Mouse (Mus musculus) C2C12 (cell line): Measurements from ENCODE around the gene Slc15a4. TPM values are rescaled to one million over a fixed set of nuclear protein-coding genes. Genes with fewer than 3 reads are reported as not detected.

ENCODE experiments used
- H3K27me3 ChIP-seq: one replicate; pipeline ENCODE4 v1.6.1; 2011; ENCODE audit not compliant: control insufficient read depth, insufficient read depth, insufficient read length
- H3K36me3 ChIP-seq: one replicate; pipeline ENCODE4 v1.6.1; 2011; ENCODE audit not compliant: control insufficient read depth, insufficient read depth
- H3K4me3 ChIP-seq: one replicate; pipeline ENCODE4 v1.5.1; 2011; ENCODE audit warnings: mild to moderate bottlenecking, control low read depth; ENCODE audit not compliant: poor library complexity, insufficient read depth, severe bottlenecking
- H3K79me2 ChIP-seq: one replicate; pipeline ENCODE4 v1.6.1; 2011; ENCODE audit not compliant: control insufficient read depth, insufficient read depth
- H3K79me3 ChIP-seq: one replicate; pipeline ENCODE4 v1.6.1; 2011; ENCODE audit warnings: low read depth, control low read depth
- H3ac ChIP-seq: one replicate; pipeline ENCODE3; 2011; ENCODE audit warnings: low read depth; ENCODE audit not compliant: control insufficient read depth, insufficient read length
- CEBPB ChIP-seq: IDR thresholded peaks from one replicate; pipeline ENCODE4 v1.6.1; 2011; ENCODE audit warnings: low read depth, mild to moderate bottlenecking, control low read depth, moderate library complexity
- CTCF ChIP-seq: IDR thresholded peaks from one replicate; pipeline ENCODE4 v1.5.1; 2011; ENCODE audit not compliant: control insufficient read depth, insufficient read depth, insufficient read length
- FOSL1 ChIP-seq: IDR thresholded peaks from one replicate; pipeline ENCODE4 v1.8.0; 2011; ENCODE audit warnings: mild to moderate bottlenecking, low read length; ENCODE audit not compliant: poor library complexity, insufficient read depth, severe bottlenecking
- MAX ChIP-seq: IDR thresholded peaks from one replicate; pipeline ENCODE4 v1.6.1; 2011; ENCODE audit warnings: mild to moderate bottlenecking, control low read depth
- MYOD1 ChIP-seq: IDR thresholded peaks from one replicate; pipeline ENCODE4 v1.6.1; 2011; ENCODE audit warnings: low read depth; ENCODE audit not compliant: control insufficient read depth, insufficient read length
- MYOG ChIP-seq: IDR thresholded peaks from one replicate; pipeline ENCODE4 v1.6.1; 2011; ENCODE audit not compliant: control insufficient read depth, insufficient read length; ENCODE audit errors: extremely low read depth
- USF1 ChIP-seq: IDR thresholded peaks from one replicate; pipeline ENCODE4 v1.6.1; 2011; ENCODE audit warnings: low read depth, mild to moderate bottlenecking, control low read depth, moderate library complexity
- polyA plus RNA-seq: library from polyadenylated mRNA; unstranded; fragments of >200 nt; fragmentation: generic; extraction: Trizol; gene quantifications from one replicate; pipeline ENCODE4 v1.2.1, GENCODE M21; 2012; ENCODE audit warnings: missing spikeins

Gene Slc15a4
- polyA plus RNA-seq, 1 experiment, result 42.8 TPM

- H3K4me3 ChIP-seq, result no peak overlapping the region
- H3K27me3 ChIP-seq, result no peaks in the 10 kb centered on the region
- H3K36me3 ChIP-seq, result peaks cover 11% of the 10 kb centered on the region
- TF ChIP-seq USF1 (no peak), MYOD1 (no peak), MAX (no peak), MYOG (no peak), CEBPB (no peak), CTCF (no peak), FOSL1 (no peak)
- no peak overlapping the region for H3ac ChIP-seq
- no peaks in the 10 kb centered on the region for H3K79me3 ChIP-seq
- H3K79me2 ChIP-seq, result no peaks in the 10 kb centered on the region
These were observed 44.8 kb downstream of the Slc15a4 start for GRCm38 (mm10) chr5:127587854-127588253.

- Histone ChIP-seq H3K36me3 (no peaks in the 10 kb centered on the region), H3K79me3 (no peaks in the 10 kb centered on the region), H3K27me3 (no peaks in the 10 kb centered on the region), H3ac (no peak overlapping the region), H3K4me3 (no peak overlapping the region), H3K79me2 (no peaks in the 10 kb centered on the region)
- TF ChIP-seq CEBPB (no peak), MYOG (no peak), MAX (no peak), USF1 (no peak), CTCF (no peak), MYOD1 (no peak), FOSL1 (no peak)
These were observed 49.0 kb downstream of the Slc15a4 start for GRCm38 (mm10) chr5:127583658-127584057.

GRCm38 (mm10) chr5:127577419-127577818, 55.3 kb downstream of the Slc15a4 start:
- Histone ChIP-seq H3K36me3 (no peaks in the 10 kb centered on the region), H3K79me2 (no peaks in the 10 kb centered on the region), H3K79me3 (no peaks in the 10 kb centered on the region), H3K27me3 (no peaks in the 10 kb centered on the region), H3ac (no peak overlapping the region), H3K4me3 (no peak overlapping the region)
- no peak for TF ChIP-seq USF1
- TF ChIP-seq FOSL1, result no peak
- TF ChIP-seq CEBPB, result no peak
- no peak for TF ChIP-seq MYOD1
- TF ChIP-seq MAX, result no peak
- no peak for TF ChIP-seq CTCF
- TF ChIP-seq MYOG, result no peak

- H3K4me3 ChIP-seq, result no peak overlapping the region
- no peaks in the 10 kb centered on the region for H3K36me3 ChIP-seq
- H3K79me2 ChIP-seq, result no peaks in the 10 kb centered on the region
- TF ChIP-seq MYOD1 (no peak), USF1 (no peak), MYOG (no peak), MAX (no peak), CTCF (no peak), FOSL1 (no peak), CEBPB (no peak)
- H3ac ChIP-seq, result no peak overlapping the region
- no peaks in the 10 kb centered on the region for H3K27me3 ChIP-seq
- no peaks in the 10 kb centered on the region for H3K79me3 ChIP-seq
These were observed 65.4 kb downstream of the Slc15a4 start for GRCm38 (mm10) chr5:127567165-127567741.

- Histone ChIP-seq H3K79me3 (no peaks in the 10 kb centered on the region), H3K4me3 (no peak overlapping the region), H3K27me3 (no peaks in the 10 kb centered on the region), H3K79me2 (no peaks in the 10 kb centered on the region), H3K36me3 (no peaks in the 10 kb centered on the region), H3ac (no peak overlapping the region)
- TF ChIP-seq CEBPB (no peak), FOSL1 (no peak)
These were observed 71.6 kb downstream of the Slc15a4 start for GRCm38 (mm10) chr5:127561086-127561485.

- TF ChIP-seq USF1, result no peak
- no peak for TF ChIP-seq MAX
- TF ChIP-seq MYOD1, result no peak
- no peak for TF ChIP-seq FOSL1
- no peak for TF ChIP-seq MYOG
- no peak for TF ChIP-seq CTCF
- Histone ChIP-seq H3K79me3 (no peaks in the 10 kb centered on the region), H3K27me3 (peaks cover 2% of the 10 kb centered on the region), H3K4me3 (no peak overlapping the region), H3K36me3 (no peaks in the 10 kb centered on the region), H3ac (no peak overlapping the region), H3K79me2 (no peaks in the 10 kb centered on the region)
These were observed 84.6 kb downstream of the Slc15a4 start for GRCm38 (mm10) chr5:127548136-127548535.
